Mouse (Mus musculus) cerebellum, postnatal 25 days (tissue): ENCODE measurements around the gene Gm48552.

Experiments
- DNase-seq, 2 experiments: peaks; one replicate each; pipeline ENCODE4 v3.0.0; 2021; ENCODE audit warnings: mixed read lengths in 2 of 2

Gene Gm48552

GRCm38 (mm10) chr10:81421041-81421796, 32.4 kb downstream of the Gm48552 start:
- DNase-seq: peak in 1 of 2 experiments; percentile 16

GRCm38 (mm10) chr10:81421797-81422100, 32.9 kb downstream of the Gm48552 start:
- peak in 1 of 2 experiments; percentile 19 for DNase-seq

GRCm38 (mm10) chr10:81422191-81422590, 33.4 kb downstream of the Gm48552 start:
- DNase-seq: peak; percentile 23 to 30

GRCm38 (mm10) chr10:81422661-81423217, 33.9 kb downstream of the Gm48552 start:
- peak in 1 of 2 experiments; percentile 22 for DNase-seq

- DNase-seq: no peak
Measured at GRCm38 (mm10) chr10:81423476-81424245, 34.9 kb downstream of the Gm48552 start.

- DNase-seq: peak; percentile 94
Measured at GRCm38 (mm10) chr10:81424246-81425051, 35.6 kb downstream of the Gm48552 start.

- DNase-seq: peak; percentile 73 to 74
Measured at GRCm38 (mm10) chr10:81425236-81425850, 36.5 kb downstream of the Gm48552 start.

GRCm38 (mm10) chr10:81426081-81426671, 37.4 kb downstream of the Gm48552 start:
- peak; percentile 63 to 78 for DNase-seq

GRCm38 (mm10) chr10:81426897-81427296, 38.1 kb downstream of the Gm48552 start:
- DNase-seq: peak; percentile 83 to 90

GRCm38 (mm10) chr10:81427327-81427726, 38.5 kb downstream of the Gm48552 start:
- no peak for DNase-seq

GRCm38 (mm10) chr10:81427804-81428506, 39.1 kb downstream of the Gm48552 start:
- DNase-seq: peak; percentile 75 to 83

- DNase-seq: peak in 1 of 2 experiments; percentile 29
Measured at GRCm38 (mm10) chr10:81428507-81428870, 39.7 kb downstream of the Gm48552 start.

- peak; percentile 18 to 28 for DNase-seq
Measured at GRCm38 (mm10) chr10:81429092-81429491, 40.3 kb downstream of the Gm48552 start.

- DNase-seq: peak; percentile 60 to 79
Measured at GRCm38 (mm10) chr10:81429605-81430061, 40.8 kb downstream of the Gm48552 start.

GRCm38 (mm10) chr10:81430141-81430830, 41.5 kb downstream of the Gm48552 start:
- DNase-seq: peak; percentile 91 to 95

- DNase-seq: peak; percentile 89 to 94
Measured at GRCm38 (mm10) chr10:81430831-81431525, 42.2 kb downstream of the Gm48552 start.

GRCm38 (mm10) chr10:81431526-81432168, 42.8 kb downstream of the Gm48552 start:
- peak in 1 of 2 experiments; percentile 71 for DNase-seq

GRCm38 (mm10) chr10:81432169-81432867, 43.5 kb downstream of the Gm48552 start:
- no peak for DNase-seq

- DNase-seq: peak; percentile 90 to 94
Measured at GRCm38 (mm10) chr10:81432868-81433262, 44.1 kb downstream of the Gm48552 start.
